Mouse (Mus musculus) thymus, adult 2 months (tissue): ENCODE data around the gene Ccdc144b. TPM values are rescaled to one million over a fixed set of nuclear protein-coding genes. Genes with fewer than 3 reads are reported as not detected.

ENCODE experiments used
- DNase-seq: peaks from one replicate; pipeline ENCODE4 v3.0.0; 2021
- H3K27ac ChIP-seq: fragments of 200-500 bp; 2 replicates; pipeline ENCODE4 v1.5.1; 2012; ENCODE audit warnings: low read length, control low read depth; ENCODE audit not compliant: control insufficient read depth, insufficient read depth
- H3K27me3 ChIP-seq: fragments of 200-500 bp; 2 replicates; pipeline ENCODE4 v1.6.1; 2012; ENCODE audit warnings: mild to moderate bottlenecking, low read length, moderate library complexity, mixed read lengths; ENCODE audit not compliant: control insufficient read depth, insufficient read depth
- H3K36me3 ChIP-seq: fragments of 200-500 bp; 2 replicates; pipeline ENCODE4 v1.6.1; 2012; ENCODE audit warnings: mild to moderate bottlenecking, low read length, moderate library complexity; ENCODE audit not compliant: control insufficient read depth, insufficient read depth
- H3K4me1 ChIP-seq: fragments of 200-500 bp; replicated peaks from 2 replicates; pipeline ENCODE4 v1.6.1; 2012; ENCODE audit warnings: low read length; ENCODE audit not compliant: control insufficient read depth, insufficient read depth
- H3K4me3 ChIP-seq: fragments of 200-500 bp; 2 replicates; pipeline ENCODE4 v1.5.1; 2012; ENCODE audit warnings: mild to moderate bottlenecking, low read length, control low read depth, moderate library complexity; ENCODE audit not compliant: control insufficient read depth, insufficient read depth
- CTCF ChIP-seq: fragments of 200-500 bp; IDR thresholded peaks from 2 replicates; pipeline ENCODE4 v1.5.1; 2012; ENCODE audit warnings: mild to moderate bottlenecking, control low read depth, low read length, moderate library complexity, borderline replicate concordance; ENCODE audit not compliant: control insufficient read depth, poor library complexity, insufficient read depth; ENCODE audit errors: extremely low read depth
- POLR2A ChIP-seq: fragments of 200-500 bp; IDR thresholded peaks from 2 replicates; pipeline ENCODE4 v1.6.1; 2012; ENCODE audit warnings: mild to moderate bottlenecking, low read length, control low read depth, moderate library complexity; ENCODE audit not compliant: control insufficient read depth, poor library complexity, insufficient read depth; ENCODE audit errors: extremely low read depth
- WGBS: fragments of 180-500 bp; shearing (Covaris S2); methylation state at CpG from one replicate; pipeline ENCODE4 v1.1.7; 2018; 5-methylcytosine and 5-hydroxymethylcytosine counted together
- polyA plus RNA-seq: library from polyadenylated mRNA; depleted of rRNA; stranded (reverse); fragments of >200 nt; gene quantifications from 2 replicates; pipeline ENCODE4 v1.2.3, GENCODE M21; 2012

The Ccdc144b gene
- polyA plus RNA-seq, 1 experiment = 0.03 TPM

GRCm38 (mm10) chr3:36031740-36032510 is 21.4 kb downstream of the Ccdc144b start:
- no peak overlapping the region for H3K4me3 ChIP-seq
- H3K36me3 ChIP-seq = no peaks in the 10 kb centered on the region
- no peaks in the 10 kb centered on the region for H3K27me3 ChIP-seq
- no peak for DNase-seq
- WGBS = 76% methylated on average over 6 of the region's 6 CpGs
- H3K27ac ChIP-seq = no peak overlapping the region
- no peaks in the 10 kb centered on the region for H3K4me1 ChIP-seq
- TF ChIP-seq POLR2A (no peak), CTCF (no peak)

- Histone ChIP-seq H3K36me3 (no peaks in the 10 kb centered on the region), H3K4me3 (no peak overlapping the region), H3K4me1 (no peaks in the 10 kb centered on the region), H3K27me3 (no peaks in the 10 kb centered on the region), H3K27ac (no peak overlapping the region)
- 82% methylated on average over 4 of the region's 4 CpGs for WGBS
- DNase-seq = no peak
- TF ChIP-seq POLR2A = no peak
- no peak for TF ChIP-seq CTCF
These were observed 23.4 kb downstream of the Ccdc144b start for GRCm38 (mm10) chr3:36029993-36030392.

GRCm38 (mm10) chr3:36025732-36026131 is 27.6 kb downstream of the Ccdc144b start:
- WGBS = 89% methylated on average over 6 of the region's 6 CpGs
- no peaks in the 10 kb centered on the region for H3K4me1 ChIP-seq
- DNase-seq = no peak

GRCm38 (mm10) chr3:36011239-36011638 is 42.1 kb downstream of the Ccdc144b start:
- H3K36me3 ChIP-seq = no peaks in the 10 kb centered on the region
- WGBS = 92% methylated on average over 3 of the region's 3 CpGs

More at GRCm38 (mm10) chr3:36025732-36026131, 27.6 kb downstream of the Ccdc144b start:
- TF ChIP-seq CTCF (no peak), POLR2A (no peak)
- no peaks in the 10 kb centered on the region for H3K36me3 ChIP-seq
- H3K27me3 ChIP-seq = no peaks in the 10 kb centered on the region
- H3K27ac ChIP-seq = no peak overlapping the region
- H3K4me3 ChIP-seq = no peak overlapping the region

GRCm38 (mm10) chr3:36008411-36009154 is 44.8 kb downstream of the Ccdc144b start:
- H3K27me3 ChIP-seq = no peaks in the 10 kb centered on the region
- H3K4me3 ChIP-seq = no peak overlapping the region
- 80% methylated on average over 4 of the region's 4 CpGs for WGBS
- H3K36me3 ChIP-seq = no peaks in the 10 kb centered on the region
- H3K27ac ChIP-seq = no peak overlapping the region
- H3K4me1 ChIP-seq = no peaks in the 10 kb centered on the region
- DNase-seq = no peak
- no peak for TF ChIP-seq CTCF
- no peak for TF ChIP-seq POLR2A

More at GRCm38 (mm10) chr3:36011239-36011638, 42.1 kb downstream of the Ccdc144b start:
- TF ChIP-seq POLR2A (no peak), CTCF (no peak)
- Histone ChIP-seq H3K27ac (no peak overlapping the region), H3K4me3 (no peak overlapping the region), H3K4me1 (no peaks in the 10 kb centered on the region), H3K27me3 (no peaks in the 10 kb centered on the region)
- no peak for DNase-seq

- no peak for DNase-seq
- TF ChIP-seq CTCF (no peak), POLR2A (no peak)
- Histone ChIP-seq H3K27me3 (no peaks in the 10 kb centered on the region), H3K4me3 (no peak overlapping the region), H3K4me1 (peaks cover 4% of the 10 kb centered on the region; the same call in 1 of the 2 replicates), H3K27ac (no peak overlapping the region), H3K36me3 (no peaks in the 10 kb centered on the region)
- 75% methylated on average over 4 of the region's 4 CpGs for WGBS
These were observed 49.1 kb downstream of the Ccdc144b start for GRCm38 (mm10) chr3:36004028-36004895.
